Mouse (Mus musculus): ENCODE measurements around the gene Plekhh2. TPM values are rescaled to one million over a fixed set of nuclear protein-coding genes. Genes with fewer than 3 reads are reported as not detected.

The Plekhh2 gene
- polyA plus RNA-seq, 1 experiment: 0.66 TPM

GRCm38 (mm10) chr17:84622873-84623272 lies 111.2 kb downstream of the Plekhh2 start:
- no peak for TF ChIP-seq POLR2A (IDR thresholded peaks at IDR 0.05; ENCODE audit: control insufficient read depth, extremely low read depth, insufficient read depth, low read length, poor library complexity)
- no peak for TF ChIP-seq CTCF (IDR thresholded peaks at IDR 0.05; ENCODE audit: borderline replicate concordance, control insufficient read depth, extremely low read depth, insufficient read depth, low read length, poor library complexity)
- DNase-seq: no peak
- no peak overlapping the region for H3K4me3 ChIP-seq (ENCODE audit: control insufficient read depth, insufficient read depth, low read length)
- H3K36me3 ChIP-seq (ENCODE audit: control insufficient read depth, insufficient read depth, low read length): no peaks in the 10 kb centered on the region
- peaks cover 3% of the 10 kb centered on the region; the same call in 1 of the 2 replicates for H3K4me1 ChIP-seq (replicated peaks; ENCODE audit: control insufficient read depth, insufficient read depth, low read length)
- no peak overlapping the region for H3K27ac ChIP-seq (ENCODE audit: control insufficient read depth, insufficient read depth, low read length)
- WGBS: 81% methylated on average over 2 of the region's 2 CpGs
- H3K27me3 ChIP-seq (ENCODE audit: control insufficient read depth, insufficient read depth, low read length): no peaks in the 10 kb centered on the region

GRCm38 (mm10) chr17:84626276-84626856 lies 114.7 kb downstream of the Plekhh2 start, which contains the start of gene Dync2li1:
Gene Dync2li1, plus strand, starts transcription at chr17:84626496.
- peak within 1 kb of the TSS; percentile 43 for H3K4me3 ChIP-seq (ENCODE audit: control insufficient read depth, insufficient read depth, low read length)
- no peaks in the 10 kb centered on the region for H3K27me3 ChIP-seq (ENCODE audit: control insufficient read depth, insufficient read depth, low read length)
- TF ChIP-seq CTCF (IDR thresholded peaks at IDR 0.05; ENCODE audit: borderline replicate concordance, control insufficient read depth, extremely low read depth, insufficient read depth, low read length, poor library complexity): no peak
- no peak for TF ChIP-seq POLR2A (IDR thresholded peaks at IDR 0.05; ENCODE audit: control insufficient read depth, extremely low read depth, insufficient read depth, low read length, poor library complexity)
- H3K36me3 ChIP-seq (ENCODE audit: control insufficient read depth, insufficient read depth, low read length): no peaks in the 10 kb centered on the region
- peak; percentile 75 for DNase-seq
- no peak within 1 kb of the TSS for H3K27ac ChIP-seq (ENCODE audit: control insufficient read depth, insufficient read depth, low read length)
- H3K4me1 ChIP-seq (replicated peaks; ENCODE audit: control insufficient read depth, insufficient read depth, low read length): peaks cover 3% of the 10 kb centered on the region; the same call in 1 of the 2 replicates
- 7% methylated on average over 25 of the region's 25 CpGs for WGBS

GRCm38 (mm10) chr17:84626857-84627305 lies 115.2 kb downstream of the Plekhh2 start:
- Histone ChIP-seq H3K27me3 (ENCODE audit: control insufficient read depth, insufficient read depth, low read length) (no peaks in the 10 kb centered on the region), H3K36me3 (ENCODE audit: control insufficient read depth, insufficient read depth, low read length) (no peaks in the 10 kb centered on the region), H3K4me1 (replicated peaks; ENCODE audit: control insufficient read depth, insufficient read depth, low read length) (peaks cover 3% of the 10 kb centered on the region; the same call in 1 of the 2 replicates), H3K4me3 (ENCODE audit: control insufficient read depth, insufficient read depth, low read length) (no peak overlapping the region), H3K27ac (ENCODE audit: control insufficient read depth, insufficient read depth, low read length) (no peak overlapping the region)
- whole genome bisulfite sequencing: 73% methylated on average over 9 of the region's 9 CpGs
- TF ChIP-seq POLR2A (IDR thresholded peaks at IDR 0.05; ENCODE audit: control insufficient read depth, extremely low read depth, insufficient read depth, low read length, poor library complexity): no peak
- no peak for TF ChIP-seq CTCF (IDR thresholded peaks at IDR 0.05; ENCODE audit: borderline replicate concordance, control insufficient read depth, extremely low read depth, insufficient read depth, low read length, poor library complexity)
- DNase-seq: no peak

- H3K4me1 ChIP-seq (replicated peaks; ENCODE audit: control insufficient read depth, insufficient read depth, low read length): peaks cover 8% of the 10 kb centered on the region; the same call in 1 of the 2 replicates
- H3K27me3 ChIP-seq (ENCODE audit: control insufficient read depth, insufficient read depth, low read length): no peaks in the 10 kb centered on the region
- DNase-seq: no peak
- no peak overlapping the region for H3K4me3 ChIP-seq (ENCODE audit: control insufficient read depth, insufficient read depth, low read length)
- 95% methylated on average over 10 of the region's 10 CpGs for WGBS
- H3K27ac ChIP-seq (ENCODE audit: control insufficient read depth, insufficient read depth, low read length): no peak overlapping the region
- no peak for TF ChIP-seq CTCF (IDR thresholded peaks at IDR 0.05; ENCODE audit: borderline replicate concordance, control insufficient read depth, extremely low read depth, insufficient read depth, low read length, poor library complexity)
- no peak for TF ChIP-seq POLR2A (IDR thresholded peaks at IDR 0.05; ENCODE audit: control insufficient read depth, extremely low read depth, insufficient read depth, low read length, poor library complexity)
- H3K36me3 ChIP-seq (ENCODE audit: control insufficient read depth, insufficient read depth, low read length): no peaks in the 10 kb centered on the region
These were observed 116.0 kb downstream of the Plekhh2 start for GRCm38 (mm10) chr17:84627721-84628120.

GRCm38 (mm10) chr17:84628611-84629010 lies 116.9 kb downstream of the Plekhh2 start:
- Histone ChIP-seq H3K4me1 (replicated peaks; ENCODE audit: control insufficient read depth, insufficient read depth, low read length) (peaks cover 14% of the 10 kb centered on the region), H3K36me3 (ENCODE audit: control insufficient read depth, insufficient read depth, low read length) (no peaks in the 10 kb centered on the region), H3K27ac (ENCODE audit: control insufficient read depth, insufficient read depth, low read length) (no peak overlapping the region), H3K27me3 (ENCODE audit: control insufficient read depth, insufficient read depth, low read length) (no peaks in the 10 kb centered on the region), H3K4me3 (ENCODE audit: control insufficient read depth, insufficient read depth, low read length) (no peak overlapping the region)
- no peak for DNase-seq
- TF ChIP-seq CTCF (IDR thresholded peaks at IDR 0.05; ENCODE audit: borderline replicate concordance, control insufficient read depth, extremely low read depth, insufficient read depth, low read length, poor library complexity): no peak
- TF ChIP-seq POLR2A (IDR thresholded peaks at IDR 0.05; ENCODE audit: control insufficient read depth, extremely low read depth, insufficient read depth, low read length, poor library complexity): no peak
- 95% methylated on average over 9 of the region's 9 CpGs for WGBS

- no peaks in the 10 kb centered on the region for H3K27me3 ChIP-seq (ENCODE audit: control insufficient read depth, insufficient read depth, low read length)
- H3K27ac ChIP-seq (ENCODE audit: control insufficient read depth, insufficient read depth, low read length): no peak overlapping the region
- no peaks in the 10 kb centered on the region for H3K36me3 ChIP-seq (ENCODE audit: control insufficient read depth, insufficient read depth, low read length)
- 16% methylated on average over 6 of the region's 6 CpGs for WGBS
- no peak for DNase-seq
- TF ChIP-seq CTCF (IDR thresholded peaks at IDR 0.05; ENCODE audit: borderline replicate concordance, control insufficient read depth, extremely low read depth, insufficient read depth, low read length, poor library complexity): no peak
- no peak for TF ChIP-seq POLR2A (IDR thresholded peaks at IDR 0.05; ENCODE audit: control insufficient read depth, extremely low read depth, insufficient read depth, low read length, poor library complexity)
- H3K4me3 ChIP-seq (ENCODE audit: control insufficient read depth, insufficient read depth, low read length): no peak overlapping the region
- peaks cover 17% of the 10 kb centered on the region for H3K4me1 ChIP-seq (replicated peaks; ENCODE audit: control insufficient read depth, insufficient read depth, low read length)
These were observed 120.1 kb downstream of the Plekhh2 start for GRCm38 (mm10) chr17:84631836-84632235.

Data from thymus, adult 2 months (tissue).